Mouse (Mus musculus) A20 (cell line): ENCODE data around the gene Trmt13.
A peak's percentile ranks its signal among the peaks of the same experiment; 100 is the strongest.
"Not testable (repeated sequence)": the region's sequence is repeated elsewhere in the genome, so short reads cannot be mapped to it uniquely, and the experiment has no call there.

Experiments used
- DNase-seq: peaks from one replicate; pipeline ENCODE4 v3.0.0-alpha.2; 2011; ENCODE audit warnings: low read depth, low spot score

The Trmt13 gene

GRCm38 (mm10) chr3:116634091-116634490 lies 19.7 kb upstream of the Trmt13 start:
- no peak for DNase-seq

DNA sequence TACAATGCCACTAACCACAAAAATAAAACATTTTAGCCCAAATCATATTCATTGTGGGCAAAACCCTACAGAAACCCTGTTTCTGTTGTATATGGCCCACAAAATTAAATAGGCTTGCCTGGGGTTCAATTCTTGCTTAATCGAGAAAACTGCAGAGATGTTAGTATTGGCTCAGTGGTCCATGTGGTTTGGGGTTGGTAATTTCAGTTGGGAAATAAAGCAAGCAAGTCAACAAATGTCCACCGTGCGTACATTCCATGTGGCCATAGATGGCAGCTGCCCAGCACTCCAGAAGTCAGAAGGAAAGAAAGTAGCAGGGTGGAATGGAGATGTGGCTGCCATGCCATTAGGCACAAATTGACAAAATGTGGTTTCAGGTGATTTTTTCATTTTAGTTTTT lies 18.6 kb upstream of the Trmt13 start:
- DNase-seq, result no peak

- no peak for DNase-seq
Observed at GRCm38 (mm10) chr3:116631459-116631858, 17.1 kb upstream of the Trmt13 start.

- DNase-seq, result no peak
Observed at GRCm38 (mm10) chr3:116622641-116623040, 8.3 kb upstream of the Trmt13 start.

GRCm38 (mm10) chr3:116620636-116621370 lies 6.4 kb upstream of the Trmt13 start:
- no peak for DNase-seq

- DNase-seq, result no peak
Observed at GRCm38 (mm10) chr3:116618855-116619254, 4.5 kb upstream of the Trmt13 start.

- DNase-seq, result no peak
Observed at GRCm38 (mm10) chr3:116615318-116616068, 1.1 kb upstream of the Trmt13 start.

- no peak for DNase-seq
Observed at GRCm38 (mm10) chr3:116604570-116604969, 9.8 kb downstream of the Trmt13 start.

GRCm38 (mm10) chr3:116601781-116602180 lies 12.6 kb downstream of the Trmt13 start:
- no peak for DNase-seq

- peak; percentile 21 for DNase-seq
Observed at GRCm38 (mm10) chr3:116601005-116601404, 13.4 kb downstream of the Trmt13 start.

- no peak for DNase-seq
Observed at GRCm38 (mm10) chr3:116599705-116600104, 14.7 kb downstream of the Trmt13 start.

GRCm38 (mm10) chr3:116595603-116595991 lies 18.8 kb downstream of the Trmt13 start:
- DNase-seq, result no peak

DNA sequence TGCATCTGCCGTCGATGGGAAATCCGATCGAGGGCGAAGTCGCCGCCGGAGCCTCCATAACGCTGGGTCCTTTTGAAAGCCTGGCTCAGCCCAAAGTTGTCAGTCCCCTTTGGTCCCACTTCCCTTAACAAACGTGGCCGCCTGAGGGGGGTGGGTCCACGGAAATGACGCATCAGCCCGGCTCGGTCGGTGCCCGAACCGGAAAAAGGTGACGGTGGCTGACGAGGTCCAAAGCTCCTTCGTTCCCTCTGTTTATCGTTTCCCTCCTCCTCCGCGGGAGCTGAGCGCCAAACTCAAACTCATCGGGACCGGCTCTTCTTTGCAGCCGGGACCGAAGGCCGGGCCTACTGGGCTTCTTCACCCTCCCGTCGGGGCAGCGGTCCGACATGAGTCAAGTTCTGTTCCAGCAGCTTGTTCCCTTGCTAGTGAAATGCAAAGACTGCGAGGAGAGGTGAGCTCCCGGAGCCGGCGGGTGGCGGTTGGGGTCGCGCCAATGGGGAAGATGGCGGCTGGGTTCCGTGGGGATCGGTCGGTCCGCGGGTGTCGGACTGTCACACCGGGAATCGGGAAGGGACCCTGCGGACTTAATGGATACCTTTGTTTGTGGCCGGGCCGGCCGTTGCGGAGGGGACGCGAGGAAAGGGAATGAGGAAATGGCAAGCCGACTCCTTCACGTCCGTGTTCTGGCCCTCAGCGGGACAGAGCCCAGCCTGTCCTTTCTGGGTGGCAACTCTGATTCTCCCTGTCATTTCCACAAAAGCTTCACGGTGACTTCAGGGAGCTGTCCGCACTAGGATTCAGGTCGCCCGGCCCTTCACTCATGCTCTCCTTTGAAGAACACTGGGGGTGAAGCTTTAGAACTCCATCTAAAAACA lies 19.4 kb downstream of the Trmt13 start, which contains the start of gene Sass6:
Gene Sass6, plus strand, starts transcription at position 255 of the 875 bp plus-strand sequence.
- peak; percentile 97 for DNase-seq

DNA sequence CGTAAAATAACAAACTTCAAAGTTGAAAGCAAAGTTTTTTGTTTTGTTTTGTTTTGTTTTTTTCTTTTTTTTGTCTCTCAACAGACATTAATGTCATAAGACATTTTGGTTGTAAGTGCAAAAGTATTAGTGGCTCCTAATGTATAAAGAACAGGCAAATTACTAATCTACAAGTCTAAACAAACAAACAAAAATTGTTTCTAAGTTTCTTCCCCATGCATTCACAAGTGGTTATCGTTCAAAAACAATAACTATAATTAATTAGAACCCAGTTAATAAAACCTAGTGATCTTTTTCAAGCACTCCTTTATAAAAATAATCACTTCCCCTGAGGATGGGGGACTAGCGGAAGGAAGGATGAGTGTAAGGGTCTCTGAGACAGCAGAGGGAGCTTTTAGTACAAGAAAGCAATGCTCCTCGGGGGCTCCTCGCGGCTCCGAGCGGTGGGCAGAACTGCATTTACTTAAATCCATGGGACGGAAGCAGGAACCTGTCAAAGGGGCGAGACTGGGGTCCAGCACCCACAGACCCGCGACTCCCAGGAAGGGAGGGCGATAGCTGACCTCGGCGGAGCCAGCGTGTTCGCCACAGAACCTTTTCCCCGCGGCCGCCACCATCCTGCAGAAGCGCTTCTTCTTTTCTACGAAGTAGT lies 20.2 kb downstream of the Trmt13 start:
- no peak for DNase-seq

- no peak for DNase-seq
Observed at GRCm38 (mm10) chr3:116582201-116582600, 32.2 kb downstream of the Trmt13 start.

DNA sequence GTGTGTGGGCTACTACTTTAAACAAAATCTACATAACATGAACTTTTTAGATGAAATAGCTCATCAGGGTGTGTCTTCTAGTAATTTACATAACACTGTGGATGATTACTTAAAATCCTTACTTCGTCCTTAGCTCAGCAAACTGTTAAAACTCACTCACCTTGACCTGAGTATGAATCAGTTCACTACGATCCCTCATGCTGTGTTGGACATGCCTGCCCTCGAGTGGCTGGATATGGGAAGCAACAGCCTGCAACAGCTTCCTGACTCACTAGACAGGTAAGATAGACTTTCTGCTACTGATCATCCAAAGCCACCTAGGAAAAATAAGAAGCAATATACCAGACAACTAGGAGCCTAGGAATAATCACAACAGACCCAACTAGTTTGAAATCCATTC lies 37.1 kb downstream of the Trmt13 start:
- no peak for DNase-seq

DNA sequence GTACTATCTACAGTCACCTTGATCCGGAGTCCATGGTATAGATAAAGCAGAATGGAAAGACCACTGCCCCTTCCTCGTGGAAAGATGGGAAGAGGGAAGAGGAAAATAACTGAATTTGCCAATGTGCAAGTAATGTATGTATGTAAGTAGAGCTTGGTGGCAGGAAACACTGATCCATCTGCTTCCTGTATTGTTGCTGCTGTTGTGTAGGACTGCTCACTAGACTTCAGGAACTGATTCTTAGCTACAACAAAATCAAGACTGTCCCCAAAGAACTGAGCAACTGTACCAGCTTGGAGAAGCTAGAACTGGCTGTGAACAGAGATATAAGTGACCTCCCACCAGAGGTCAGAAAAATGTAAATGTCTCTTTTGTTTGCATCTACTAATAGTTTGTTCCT lies 43.8 kb downstream of the Trmt13 start:
- no peak for DNase-seq

GRCm38 (mm10) chr3:116563095-116563492 lies 51.3 kb downstream of the Trmt13 start:
- no peak for DNase-seq

DNA sequence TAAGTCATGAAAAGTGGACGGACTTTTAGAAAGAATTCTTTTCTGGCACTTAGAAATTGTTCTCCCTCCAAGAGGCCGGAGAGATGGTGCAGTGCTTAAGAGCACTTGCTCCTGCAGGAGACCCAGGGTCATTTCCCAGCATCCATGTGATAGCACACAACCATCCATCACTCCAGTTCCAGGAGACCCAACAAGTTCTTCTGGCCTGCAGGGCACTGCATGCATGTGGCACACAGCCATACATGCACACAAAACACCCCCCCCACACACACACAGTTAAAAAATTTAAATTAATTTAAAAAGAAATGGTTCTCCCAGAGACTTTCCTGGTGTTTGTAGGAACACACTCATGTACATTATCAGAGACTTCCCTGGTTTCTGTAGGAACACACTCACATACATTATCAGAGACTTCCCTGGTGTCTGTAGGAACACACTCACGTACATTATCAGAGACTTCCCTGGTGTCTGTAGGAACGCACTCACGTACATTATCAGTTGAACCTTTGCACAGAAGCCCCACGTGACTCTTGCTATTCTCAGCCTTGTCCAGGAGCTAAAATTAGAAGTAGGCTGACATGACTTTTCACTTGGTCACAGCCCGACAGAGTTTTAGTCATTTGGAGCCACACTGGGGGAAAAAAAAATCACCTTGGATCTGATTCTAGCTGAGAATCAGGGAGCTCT lies 51.8 kb downstream of the Trmt13 start, which contains the start of gene Lrrc39:
Gene Lrrc39, plus strand, starts transcription at position 566 of the 687 bp plus-strand sequence.
- no peak for DNase-seq

GRCm38 (mm10) chr3:116561315-116561714 lies 53.1 kb downstream of the Trmt13 start:
- not testable (repeated sequence) for DNase-seq

GRCm38 (mm10) chr3:116551362-116551761 lies 63.0 kb downstream of the Trmt13 start:
- no peak for DNase-seq
